Mouse (Mus musculus): ENCODE measurements at regions not wholly inside any gene's neighbourhood (a gene's known extent, or its start where the extent isn't known, plus 50 kb on each side); places are given as distances from the start of the nearest gene placed in this dataset.
"Not testable (repeated sequence)": the region's sequence is repeated elsewhere in the genome, so short reads cannot be mapped to it uniquely, and the experiment has no call there.

GRCm38 (mm10) chr14:76758589-76758988 lies 201.9 kb upstream of the Serp2 start:
- no peak for DNase-seq (ENCODE audit: low read depth, low spot score)

DNA sequence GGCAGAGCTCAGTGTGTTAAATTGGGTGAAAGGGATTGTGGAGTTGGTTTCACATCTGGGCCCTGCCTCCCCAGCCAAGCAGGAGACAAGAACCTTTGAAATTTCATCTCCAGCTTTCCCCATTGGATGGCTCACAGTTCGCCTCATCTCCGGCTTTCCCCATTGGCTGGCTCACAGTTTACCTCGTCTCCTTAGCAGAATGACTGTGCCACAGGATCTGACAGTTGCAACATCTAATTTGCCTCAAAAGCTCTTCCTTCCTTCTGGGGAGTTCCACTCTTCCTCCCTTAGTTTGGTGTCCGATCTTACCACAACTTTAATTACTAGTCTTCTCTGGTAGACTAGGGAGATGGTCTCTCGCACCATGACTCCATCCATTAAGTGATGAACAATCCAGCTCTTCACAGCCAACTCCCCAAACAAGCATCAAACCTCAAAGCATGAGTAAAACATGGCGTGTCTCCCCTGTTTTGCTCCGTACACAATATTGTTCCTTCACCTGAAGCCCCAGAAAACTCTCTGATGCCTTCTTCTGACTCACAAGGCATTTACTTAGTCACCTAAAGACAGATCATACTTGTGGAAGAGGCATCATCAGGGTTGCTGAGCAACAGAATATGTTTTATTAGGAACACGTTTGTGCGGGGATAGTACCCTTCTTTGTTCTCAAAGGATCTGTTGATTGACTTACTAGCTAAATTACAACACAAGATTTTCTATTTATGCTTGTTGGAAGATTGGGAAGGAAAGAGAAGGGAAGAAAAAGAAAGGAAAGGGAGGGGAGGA lies 199.1 kb upstream of the Serp2 start:
- DNase-seq (ENCODE audit: low read depth, low spot score) = no peak

DNA sequence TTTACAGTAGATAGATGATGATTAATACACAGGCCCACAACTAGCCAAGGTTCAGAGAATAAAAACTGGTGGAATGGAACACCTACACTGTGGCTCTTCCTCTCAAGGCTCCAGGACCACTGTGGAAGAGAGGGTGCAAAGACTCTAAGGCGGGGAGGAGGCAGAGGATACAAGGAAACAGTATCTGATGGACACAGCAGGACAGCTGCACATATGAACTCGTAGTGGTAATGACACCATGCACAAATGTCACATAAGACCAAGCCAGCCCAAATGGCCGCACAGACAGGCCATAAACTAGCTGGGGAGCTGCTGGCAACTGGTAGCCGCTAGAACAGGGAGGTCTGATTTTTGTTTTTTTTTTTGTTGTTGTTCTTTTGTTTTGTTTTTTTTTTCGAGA lies 197.0 kb upstream of the Serp2 start:
- DNase-seq (ENCODE audit: low read depth, low spot score) = no peak

DNA sequence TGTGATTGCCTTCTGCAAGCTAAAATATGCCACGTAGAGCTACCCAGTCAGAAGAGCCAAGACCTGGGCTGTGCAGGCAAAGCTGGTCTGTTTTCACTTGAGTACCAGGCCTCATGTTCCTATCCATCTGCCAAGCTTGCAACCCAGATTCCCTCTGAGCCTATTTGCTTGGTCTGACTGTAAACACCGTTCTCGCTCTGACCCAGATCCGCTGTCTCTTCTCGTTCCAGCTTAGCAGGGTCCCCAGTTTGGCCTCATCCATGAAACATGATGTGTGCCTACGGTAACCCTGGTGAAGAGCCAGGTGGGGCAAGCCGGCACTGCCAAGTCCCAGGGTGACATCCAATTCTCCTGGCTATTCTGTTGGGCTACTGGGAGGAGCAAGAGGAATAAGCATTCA lies 192.5 kb upstream of the Serp2 start:
- DNase-seq (ENCODE audit: low read depth, low spot score) = no peak

DNA sequence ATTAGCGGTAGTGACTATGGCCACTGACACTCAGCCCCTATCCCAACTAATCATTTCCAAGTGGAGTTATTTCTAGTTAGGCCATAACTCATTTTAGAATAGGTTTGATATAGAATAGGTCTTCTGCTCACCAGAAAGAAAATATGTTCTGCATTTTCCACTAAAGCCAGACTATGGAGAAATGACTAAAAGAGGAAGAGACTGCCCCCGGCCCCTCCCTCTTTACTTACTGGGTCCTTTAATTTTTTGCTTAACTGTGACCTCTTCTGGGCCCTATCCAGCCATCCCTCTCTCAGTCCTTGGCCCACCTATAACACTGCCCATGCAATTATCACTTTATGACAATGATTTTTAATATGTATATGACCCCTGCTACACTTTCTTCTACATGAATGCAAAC lies 192.0 kb upstream of the Serp2 start:
- DNase-seq (ENCODE audit: low read depth, low spot score) = no peak

DNA sequence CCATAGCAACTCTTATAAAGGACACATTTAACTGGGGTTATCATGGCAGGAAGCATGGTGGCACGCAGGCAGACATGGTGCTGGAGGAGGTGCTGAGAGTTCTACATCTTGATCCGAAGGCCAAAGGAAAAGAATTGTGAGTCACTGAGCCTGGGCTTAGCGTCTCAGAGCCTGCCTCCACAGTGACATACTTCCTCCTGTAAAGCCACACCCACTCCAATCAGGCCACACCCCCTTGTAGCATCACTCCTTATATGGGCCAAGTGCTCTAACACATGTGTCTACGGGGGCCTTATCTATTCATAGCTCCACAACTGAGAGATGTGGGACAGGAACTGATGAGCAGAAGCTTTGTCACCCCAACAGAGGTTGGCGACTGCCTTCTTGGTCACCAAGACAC lies 191.1 kb upstream of the Serp2 start:
- DNase-seq (ENCODE audit: low read depth, low spot score) = no peak

DNA sequence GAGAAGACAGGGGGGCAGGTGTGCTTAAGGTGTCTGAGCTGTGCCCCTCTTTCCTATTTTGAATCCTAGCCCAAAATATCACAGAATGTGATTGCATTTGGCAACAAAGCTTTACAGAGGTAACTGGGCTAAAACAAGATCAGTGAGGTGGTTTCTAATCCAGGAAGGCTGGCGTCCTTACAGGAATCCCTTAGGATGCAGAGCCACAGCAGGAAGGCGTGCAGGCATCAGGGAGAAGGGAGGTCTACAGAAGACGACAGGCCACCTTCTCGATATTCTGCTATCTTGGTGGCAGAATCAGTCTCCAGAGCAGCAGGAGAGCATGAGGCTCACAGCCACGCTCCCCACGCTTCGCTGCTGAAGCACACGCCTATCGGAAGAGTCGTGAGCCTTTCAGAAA lies 189.6 kb upstream of the Serp2 start:
- no peak for DNase-seq (ENCODE audit: low read depth, low spot score)

DNA sequence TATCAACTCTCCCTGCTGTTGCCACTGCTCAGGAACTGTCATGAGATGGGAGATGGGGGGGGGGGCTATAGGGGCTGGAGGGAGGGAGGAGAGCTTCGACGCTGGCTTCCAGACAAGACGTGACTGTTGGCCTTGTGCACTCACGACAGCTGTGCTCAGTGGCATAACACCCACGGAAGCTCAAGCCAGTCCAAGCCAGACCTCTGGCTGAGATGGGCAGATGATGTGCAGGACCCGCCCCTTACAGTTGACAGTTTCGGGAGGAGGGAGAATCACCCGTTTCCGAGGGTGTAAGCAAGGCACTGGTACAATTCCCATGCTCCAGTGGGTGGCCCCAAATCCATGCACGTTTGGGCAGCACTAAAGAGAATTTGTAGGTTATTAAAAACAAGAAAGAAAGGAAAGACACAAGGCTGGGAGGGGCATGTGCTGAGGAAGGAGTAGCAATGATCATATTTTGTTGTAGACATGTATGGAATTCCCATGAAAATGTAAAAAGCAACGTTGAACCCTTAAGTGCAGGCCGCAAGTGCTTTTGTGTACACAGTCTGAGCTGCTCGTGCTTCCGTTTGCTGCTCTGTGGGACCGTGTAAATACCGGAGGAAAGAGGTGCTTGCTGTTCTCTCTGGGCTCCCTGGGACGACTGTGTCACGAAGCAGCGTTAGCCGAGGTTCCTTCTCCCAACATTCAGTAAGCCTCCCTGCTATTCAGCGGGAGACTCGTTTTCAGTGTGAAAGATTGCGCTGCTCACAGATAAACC lies 188.2 kb upstream of the Serp2 start:
- DNase-seq (ENCODE audit: low read depth, low spot score) = no peak

DNA sequence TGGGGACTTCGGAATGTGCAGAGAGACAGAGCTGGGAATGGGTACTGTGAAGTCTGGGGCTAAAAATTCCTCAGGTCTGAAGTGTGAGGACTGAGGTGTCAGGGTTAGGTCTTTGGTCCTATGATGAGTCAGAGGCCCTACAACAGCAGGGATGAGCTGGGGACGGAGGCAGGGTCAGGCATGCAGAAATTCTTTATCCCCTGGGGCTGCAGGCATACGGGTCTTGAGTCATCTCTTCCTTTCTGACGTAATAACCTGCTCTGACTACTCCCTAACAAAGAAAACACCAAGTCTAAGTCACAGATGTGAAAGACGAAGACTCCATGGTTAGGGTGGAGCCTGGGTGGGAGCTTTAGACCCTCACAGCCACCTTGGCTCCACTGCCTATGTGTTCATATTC lies 185.6 kb upstream of the Serp2 start:
- DNase-seq (ENCODE audit: low read depth, low spot score) = no peak

GRCm38 (mm10) chr14:76739836-76740597 lies 183.3 kb upstream of the Serp2 start:
- DNase-seq (ENCODE audit: low read depth, low spot score) = peak; percentile 20

- no peak for DNase-seq (ENCODE audit: low read depth, low spot score)
Measured at GRCm38 (mm10) chr14:76735997-76736396, 179.3 kb upstream of the Serp2 start.

DNA sequence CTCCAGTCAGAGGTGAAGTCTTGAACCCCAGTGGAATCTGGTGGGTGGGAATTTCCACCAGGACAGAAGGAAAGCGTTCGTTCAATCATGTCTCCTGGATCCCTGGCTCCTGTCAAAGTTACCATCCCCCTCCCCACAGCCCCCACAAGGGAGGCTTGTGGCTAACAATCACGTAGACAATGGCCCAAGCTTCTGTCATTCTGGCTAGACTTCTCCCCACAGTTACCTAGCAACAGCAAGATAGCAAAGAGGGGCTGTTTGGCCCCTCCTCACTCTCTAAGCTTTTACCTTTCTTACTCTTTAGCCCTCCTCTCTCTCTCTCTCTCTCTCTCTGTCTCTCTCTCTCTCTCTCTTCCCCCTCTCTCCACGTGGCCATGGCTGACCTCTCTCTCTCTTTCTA lies 178.4 kb upstream of the Serp2 start:
- DNase-seq (ENCODE audit: low read depth, low spot score) = no peak

GRCm38 (mm10) chr14:76733258-76733823 lies 176.7 kb upstream of the Serp2 start:
- DNase-seq (ENCODE audit: low read depth, low spot score) = no peak

DNA sequence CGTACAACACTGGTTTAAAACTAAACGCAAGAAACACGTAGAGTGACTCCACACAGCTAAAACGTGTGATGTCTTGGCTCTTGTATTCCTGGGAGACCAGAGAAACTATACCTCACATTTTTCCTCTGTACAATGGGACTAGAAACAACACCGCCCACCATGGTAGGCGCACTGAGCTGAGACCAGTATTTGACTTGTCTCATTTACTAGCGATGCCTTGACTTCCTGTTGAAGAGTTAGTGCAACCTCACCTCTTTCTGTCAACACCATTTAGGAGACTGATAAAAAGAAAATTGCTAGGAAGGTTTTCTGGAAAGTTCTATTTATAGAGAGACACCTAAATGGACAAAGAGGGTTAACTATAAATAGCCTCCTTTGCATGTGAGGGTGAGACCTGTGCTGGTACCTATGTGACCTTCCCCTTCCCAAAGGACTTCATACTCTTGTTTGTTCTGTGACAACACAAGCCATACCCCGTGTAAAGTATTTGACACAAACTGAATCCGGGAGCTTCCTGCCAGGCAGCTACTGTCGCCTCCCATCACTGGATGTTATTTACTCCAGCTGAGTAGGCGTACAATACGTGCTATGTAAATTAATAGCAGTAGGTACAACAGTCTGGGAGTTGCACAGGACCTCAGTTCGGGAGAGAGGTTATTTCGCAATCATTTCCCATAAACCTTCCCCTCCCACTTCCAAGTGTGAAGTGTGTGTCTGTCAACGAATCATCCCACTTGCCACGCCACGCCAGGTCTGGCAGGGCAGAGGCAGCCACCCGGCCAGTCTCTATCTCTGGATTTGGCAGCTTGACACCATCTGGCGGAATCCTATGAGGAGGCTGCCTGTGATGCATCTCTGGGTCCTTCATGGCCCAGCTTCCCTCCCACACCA lies 174.7 kb upstream of the Serp2 start:
- DNase-seq (ENCODE audit: low read depth, low spot score) = no peak

DNA sequence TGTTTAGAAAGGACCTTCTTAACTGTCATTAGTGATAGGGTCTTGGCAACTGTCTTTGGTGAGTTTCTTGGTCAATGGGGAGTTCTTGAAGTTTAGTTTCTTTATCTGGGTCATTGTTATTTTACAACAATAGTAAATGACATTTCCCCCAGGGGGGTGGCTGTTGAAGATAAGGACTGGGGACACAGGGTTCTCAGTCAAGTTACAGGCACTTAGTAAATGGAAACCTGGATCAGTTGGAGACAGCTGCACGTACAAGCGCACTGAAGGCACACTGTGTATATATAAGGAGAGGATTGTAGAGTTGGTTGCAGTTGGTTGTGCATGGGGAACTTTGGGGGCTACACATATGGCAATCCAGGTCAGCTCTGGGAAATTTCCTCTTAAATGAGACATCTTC lies 169.2 kb upstream of the Serp2 start:
- DNase-seq (ENCODE audit: low read depth, low spot score) = no peak

DNA sequence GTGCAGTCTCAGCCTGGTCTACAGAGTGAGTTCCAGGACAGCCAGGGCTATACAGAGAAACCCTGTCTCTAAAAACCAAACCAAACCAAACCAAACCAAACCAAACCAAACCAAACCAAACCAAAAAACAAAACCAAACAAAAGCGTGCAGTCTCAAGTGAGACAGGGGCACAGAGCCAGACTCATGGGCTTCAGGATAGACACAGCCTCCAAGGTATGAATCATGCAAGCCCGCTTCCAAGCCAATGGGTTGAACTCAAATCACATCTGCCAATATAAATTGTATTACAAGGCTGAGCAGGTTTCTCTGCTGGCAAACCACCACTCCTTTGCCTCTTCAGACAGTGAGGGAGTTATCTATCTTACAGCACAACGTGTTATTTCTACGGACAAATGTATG lies 168.5 kb upstream of the Serp2 start:
- not testable (repeated sequence) for DNase-seq (ENCODE audit: low read depth, low spot score)

GRCm38 (mm10) chr14:76724826-76725225 lies 168.1 kb upstream of the Serp2 start:
- DNase-seq (ENCODE audit: low read depth, low spot score) = no peak

DNA sequence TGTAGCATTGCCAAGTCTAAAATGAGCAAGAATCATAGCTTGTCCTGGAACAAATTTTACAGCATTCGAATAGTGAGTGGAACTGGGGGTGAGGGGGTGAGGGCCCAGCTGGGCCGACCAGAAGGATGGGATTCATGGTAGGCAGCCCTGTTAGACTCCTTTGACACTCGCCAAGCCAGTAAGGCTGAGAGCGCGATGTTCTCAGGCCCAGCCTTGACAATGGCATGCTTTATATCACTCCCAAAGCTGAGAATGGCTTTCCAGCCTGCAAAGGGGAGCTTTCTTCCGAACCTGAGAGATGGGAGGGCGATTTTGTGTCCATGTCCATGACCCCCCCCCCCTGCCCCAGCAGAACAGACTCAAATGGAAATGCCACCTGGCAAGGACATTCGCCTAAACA lies 167.7 kb upstream of the Serp2 start:
- DNase-seq (ENCODE audit: low read depth, low spot score) = no peak

- no peak for DNase-seq (ENCODE audit: low read depth, low spot score)
Measured at GRCm38 (mm10) chr14:76723551-76723950, 166.9 kb upstream of the Serp2 start.

- DNase-seq (ENCODE audit: low read depth, low spot score) = no peak
Measured at GRCm38 (mm10) chr14:76722297-76722696, 165.6 kb upstream of the Serp2 start.

GRCm38 (mm10) chr14:76721751-76722150 lies 165.1 kb upstream of the Serp2 start:
- no peak for DNase-seq (ENCODE audit: low read depth, low spot score)
